Mouse (Mus musculus): ENCODE data around the gene Rgma. TPM values are rescaled to one million over a fixed set of nuclear protein-coding genes. Genes with fewer than 3 reads are reported as not detected.

The Rgma gene
- 0.04 TPM in 1 of 2 replicates, not detected in the other for polyA plus RNA-seq (2012)

GRCm38 (mm10) chr7:73375257-73376100 is at the start of gene Rgma:
TSS of gene Rgma (plus strand) at chr7:73375509.

Other genes with a start within 250 kb of the Rgma start
- gene Chd2, start 166.3 kb downstream of the Rgma start, polyA plus RNA-seq (2012) = 51.3 and 121 TPM in 2 replicates